In genomic region chr7:69062094-69062493, GRCm38 (mm10) we compare ENCODE assay signal across 10 mouse cellular contexts.
DNase-seq lines count a peak whose midpoint lies in the region; ATAC-seq and TF ChIP-seq lines count a peak whose summit lies in the region.
"Had no signal": no experiment of that assay in that cellular context is flagged by ENCODE, and none has a peak within 500 bp of the region (broad histone marks: within the 10 kb centered on the region; RNA-seq: fewer than 3 reads in every experiment).

No protein-coding gene starts in this region.

- no peak overlapping the region for H3K9ac ChIP-seq in heart, embryonic 13.5 days
- H3K9ac ChIP-seq in embryonic facial prominence, embryonic 14.5 days (ENCODE audit: low read depth, low read length), result no peak overlapping the region
- H3K9ac ChIP-seq in intestine, embryonic 15.5 days, result no peak overlapping the region
- H3K9ac ChIP-seq: liver, embryonic 14.5 days had no signal

- 71% methylated on average over 8 of the region's 8 CpGs for WGBS in heart, embryonic 13.5 days
- 39% methylated on average over 8 of the region's 8 CpGs for WGBS in embryonic facial prominence, embryonic 14.5 days
- WGBS in intestine, embryonic 15.5 days, result 79% methylated on average over 8 of the region's 8 CpGs
- 86% methylated on average over 8 of the region's 8 CpGs for WGBS in thymus, adult 2 months

- H3K4me3 ChIP-seq in heart, embryonic 13.5 days, result no peak overlapping the region
- no peak overlapping the region for H3K4me3 ChIP-seq in embryonic facial prominence, embryonic 14.5 days (ENCODE audit: low read depth, low read length)
- no peak overlapping the region for H3K4me3 ChIP-seq in intestine, embryonic 15.5 days (replicated peaks)
- no peak overlapping the region for H3K4me3 ChIP-seq in thymus, adult 2 months (ENCODE audit: control insufficient read depth, insufficient read depth, low read length)

- H3K27ac ChIP-seq in heart, embryonic 13.5 days (replicated peaks), result no peak overlapping the region
- H3K27ac ChIP-seq in embryonic facial prominence, embryonic 14.5 days (replicated peaks; ENCODE audit: low read depth, low read length), result no peak overlapping the region
- H3K27ac ChIP-seq in intestine, embryonic 15.5 days, result no peak overlapping the region
- no peak overlapping the region for H3K27ac ChIP-seq in thymus, adult 2 months (ENCODE audit: control insufficient read depth, insufficient read depth, low read length)
- H3K27ac ChIP-seq: kidney, postnatal 0 days; liver, embryonic 14.5 days had no signal

- intact Hi-C loops in heart, postnatal 14 days (cut with DNase I), result no loop called here

- ATAC-seq in heart, embryonic 13.5 days (ENCODE audit: extremely low read depth, insufficient number of reproducible peaks, low FRiP score, low TSS enrichment), result no peak
- peak; percentile 57; the same call in 1 of the 2 replicates for ATAC-seq in embryonic facial prominence, embryonic 14.5 days (ENCODE audit: low read depth)
- ATAC-seq in intestine, embryonic 15.5 days, result no peak

- H3K27me3 ChIP-seq in heart, embryonic 13.5 days (replicated peaks), result no peaks in the 10 kb centered on the region
- no peaks in the 10 kb centered on the region for H3K27me3 ChIP-seq in embryonic facial prominence, embryonic 14.5 days (replicated peaks; ENCODE audit: control insufficient read depth, insufficient read depth, low read length)
- no peaks in the 10 kb centered on the region for H3K27me3 ChIP-seq in intestine, embryonic 15.5 days (replicated peaks)
- H3K27me3 ChIP-seq in thymus, adult 2 months (ENCODE audit: control insufficient read depth, insufficient read depth, low read length), result no peaks in the 10 kb centered on the region

- no peak for DNase-seq in heart, postnatal 14 days
- DNase-seq in embryonic facial prominence, embryonic 14.5 days (ENCODE audit: low spot score), result peak; percentile 35
- peak; percentile 12 for DNase-seq in layer of hippocampus, adult 9-11 months
- DNase-seq in retina, adult 2 months (ENCODE audit: low read depth, low spot score), result peak; percentile 11
- DNase-seq in thymus, adult 2 months, result no peak
- no peak for DNase-seq in gastrocnemius, adult 8-10 months (ENCODE audit: low spot score in 2 of 2)

- H3K36me3 ChIP-seq in heart, embryonic 13.5 days, result no peaks in the 10 kb centered on the region
- no peaks in the 10 kb centered on the region for H3K36me3 ChIP-seq in embryonic facial prominence, embryonic 14.5 days (ENCODE audit: control insufficient read depth, insufficient read depth, low read length)
- H3K36me3 ChIP-seq in intestine, embryonic 15.5 days, result no peaks in the 10 kb centered on the region
- H3K36me3 ChIP-seq in thymus, adult 2 months (ENCODE audit: control insufficient read depth, insufficient read depth, low read length), result no peaks in the 10 kb centered on the region

- peaks cover 3% of the 10 kb centered on the region; the same call in 1 of the 2 replicates for H3K4me1 ChIP-seq in heart, embryonic 13.5 days
- no peaks in the 10 kb centered on the region for H3K4me1 ChIP-seq in embryonic facial prominence, embryonic 14.5 days (ENCODE audit: control insufficient read depth, insufficient read depth, low read length)
- no peaks in the 10 kb centered on the region for H3K4me1 ChIP-seq in intestine, embryonic 15.5 days (replicated peaks)
- H3K4me1 ChIP-seq in thymus, adult 2 months (replicated peaks; ENCODE audit: control insufficient read depth, insufficient read depth, low read length), result no peaks in the 10 kb centered on the region

- TF ChIP-seq CTCF in thymus, adult 2 months (IDR thresholded peaks at IDR 0.05; ENCODE audit: borderline replicate concordance, control insufficient read depth, extremely low read depth, insufficient read depth, low read length, poor library complexity), result no peak

- no peak for TF ChIP-seq POLR2A in thymus, adult 2 months (IDR thresholded peaks at IDR 0.05; ENCODE audit: control insufficient read depth, extremely low read depth, insufficient read depth, low read length, poor library complexity)

- H3K4me2 ChIP-seq in heart, embryonic 13.5 days, result peak overlapping the region; percentile 28; the same call in 1 of the 2 replicates
- no peak overlapping the region for H3K4me2 ChIP-seq in embryonic facial prominence, embryonic 14.5 days (ENCODE audit: low read depth, low read length)
- H3K4me2 ChIP-seq in intestine, embryonic 15.5 days (replicated peaks), result no peak overlapping the region

- no peaks in the 10 kb centered on the region for H3K9me3 ChIP-seq in heart, embryonic 13.5 days
- no peaks in the 10 kb centered on the region for H3K9me3 ChIP-seq in embryonic facial prominence, embryonic 14.5 days (ENCODE audit: control insufficient read depth, low read length)
- H3K9me3 ChIP-seq in intestine, embryonic 15.5 days, result no peaks in the 10 kb centered on the region

Comparison
In these comparisons a context has a peak if more than half of its experiments do, and no peak if none do; other contexts are left out.
1. DNase-seq: peak in embryonic facial prominence, embryonic 14.5 days (single experiment), layer of hippocampus, adult 9-11 months (single experiment) and retina, adult 2 months (single experiment); none in heart, postnatal 14 days (0 of 2), thymus, adult 2 months (single experiment) and gastrocnemius, adult 8-10 months (0 of 2).